Mouse (Mus musculus): Measurements from ENCODE around the gene Ppard.

DNA sequence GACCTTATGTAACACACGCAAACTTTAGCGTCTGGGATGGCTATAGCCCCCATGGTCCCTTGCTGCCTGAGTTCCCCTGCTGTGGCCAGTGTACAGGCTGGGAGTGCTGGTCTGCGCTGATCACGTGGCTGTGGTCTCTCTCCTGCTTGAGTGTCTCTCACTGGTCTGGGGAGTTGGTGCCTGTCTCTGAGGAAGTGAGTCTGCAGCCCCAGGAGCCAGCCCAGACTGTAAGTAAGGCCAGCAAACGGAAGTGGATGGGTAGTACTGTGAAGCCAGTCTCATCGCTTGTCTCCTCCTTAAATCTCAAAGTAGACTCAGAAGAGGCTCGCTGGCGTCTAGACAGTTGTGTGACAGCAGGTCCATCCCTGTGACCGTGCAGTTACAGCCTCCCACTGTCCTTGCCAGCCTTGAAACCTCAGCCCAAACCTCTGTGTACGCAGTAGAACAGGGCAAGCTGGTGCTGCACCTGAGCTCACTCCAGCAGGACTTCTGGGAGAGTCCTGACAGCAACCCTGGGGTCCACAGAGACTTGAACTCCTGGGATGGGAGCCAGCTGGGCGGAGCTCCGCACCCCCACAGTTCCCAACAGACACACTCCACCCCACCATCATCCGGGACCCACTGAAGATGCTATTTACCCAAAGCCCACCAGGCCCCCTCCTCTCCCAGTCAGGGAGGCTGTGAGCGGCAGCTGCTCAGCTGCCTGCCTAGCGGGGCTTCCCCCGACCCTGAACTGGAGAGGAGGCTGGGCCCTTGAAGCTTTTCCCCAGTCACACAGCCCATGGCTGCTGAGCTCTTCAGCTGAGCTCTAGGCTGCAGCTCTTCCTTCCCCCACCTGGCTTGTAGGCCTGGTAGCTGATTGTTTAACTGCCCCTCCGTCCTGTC, 62.2 kb downstream of the Ppard start:
- no peak for TF ChIP-seq GATA1 (IDR thresholded peaks at IDR 0.05; ENCODE audit: borderline replicate concordance, low read length)
- TF ChIP-seq FLI1 (IDR thresholded peaks at IDR 0.05; ENCODE audit: low read length): no peak; the same call in 1 of the 2 replicates

All from megakaryocyte, embryonic 14.5 days (primary cell).